Mouse (Mus musculus): ENCODE measurements around the gene Pitpnc1. TPM values are rescaled to one million over a fixed set of nuclear protein-coding genes. Genes with fewer than 3 reads are reported as not detected.
"Not testable (repeated sequence)": the region's sequence is repeated elsewhere in the genome, so short reads cannot be mapped to it uniquely, and the experiment has no call there.

Pitpnc1 gene
- 7.3 TPM for polyA plus RNA-seq (2021)

- DNase-seq (ENCODE audit: low read depth, low spot score), result no peak
- in situ Hi-C loops (cut with MboI; ENCODE audit: low pct_unique_long_range_greater_than_20kb), result loop anchor here (5.0 kb wide), 3 partner anchors 83 to 253 kb away; no protein-coding TSS in a partner anchor
- CTCF ChIA-PET, result interaction anchor here (1.2 to 1.4 kb wide), 5 partner anchors 12 to 256 kb away, joined by 3 to 6 read pairs (median 4); no protein-coding TSS in a partner anchor
- no peak for TF ChIP-seq CTCF (IDR thresholded peaks at IDR 0.05)
- POLR2A ChIA-PET, result interaction anchor here (0.9 kb wide), 1 partner anchor 25 kb away, joined by 3 read pairs; no protein-coding TSS in a partner anchor
- ATAC-seq, result peak; percentile 66
- H3K27me3 ChIP-seq, result no peaks in the 10 kb centered on the region
These were observed at the start of gene Pitpnc1 for GRCm38 (mm10) chr11:107470521-107471041. Pitpnc1 (minus strand) TSS chr11:107470699.

DNA sequence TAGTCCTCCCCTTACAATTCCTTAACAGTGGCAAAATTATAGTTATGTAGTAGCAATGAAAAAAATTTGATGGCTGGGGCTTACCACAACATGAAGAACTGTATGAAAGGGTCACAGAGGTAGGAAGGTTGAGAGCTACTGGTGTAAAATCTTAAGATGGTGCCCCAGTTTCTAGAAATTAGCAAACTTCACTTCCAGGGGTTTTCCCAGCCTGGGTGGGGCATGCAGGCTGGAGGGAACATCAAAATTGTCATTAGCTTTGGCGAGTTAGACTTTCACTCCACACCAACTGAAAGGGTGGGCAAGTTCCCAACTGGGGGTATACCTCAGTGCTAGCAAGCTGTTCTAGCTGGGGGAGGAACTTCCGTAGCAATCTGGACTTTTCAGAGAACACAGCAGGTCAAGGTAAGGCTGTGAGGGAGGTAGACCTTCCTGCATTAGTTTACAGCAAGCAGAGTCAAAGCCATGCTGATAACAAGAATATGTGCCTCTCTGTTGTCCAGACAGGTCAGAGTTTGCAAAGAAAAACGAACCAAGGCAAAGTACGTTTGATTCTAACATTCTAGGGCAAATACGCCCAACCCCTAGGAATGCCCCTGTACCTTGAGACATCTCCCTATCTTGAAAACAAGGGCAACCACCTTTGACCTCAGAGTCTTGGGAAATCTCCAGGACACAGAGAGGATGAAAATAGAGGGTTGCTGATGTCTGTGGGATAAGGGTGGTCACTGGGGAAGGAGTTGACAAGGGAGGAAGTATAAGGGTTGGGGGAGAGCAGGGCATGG is 48.3 kb upstream of the Pitpnc1 start:
- ATAC-seq (no peak), DNase-seq (ENCODE audit: low read depth, low spot score) (no peak)
- TF ChIP-seq CTCF (IDR thresholded peaks at IDR 0.05), result no peak
- POLR2A ChIA-PET, result no interaction called here
- CTCF ChIA-PET, result no interaction called here
- no peaks in the 10 kb centered on the region for H3K27me3 ChIP-seq
- in situ Hi-C loops (cut with MboI; ENCODE audit: low pct_unique_long_range_greater_than_20kb), result loop anchor here (25.0 kb wide), 2 partner anchors 93 to 468 kb away; no protein-coding TSS in a partner anchor

GRCm38 (mm10) chr11:107516387-107516786 is 45.9 kb upstream of the Pitpnc1 start:
- POLR2A ChIA-PET, result no interaction called here
- CTCF ChIA-PET, result no interaction called here
- TF ChIP-seq CTCF (IDR thresholded peaks at IDR 0.05), result no peak
- in situ Hi-C loops (cut with MboI; ENCODE audit: low pct_unique_long_range_greater_than_20kb), result loop anchor here (25.0 kb wide), 2 partner anchors 96 to 471 kb away; no protein-coding TSS in a partner anchor
- DNase-seq (ENCODE audit: low read depth, low spot score) (no peak), ATAC-seq (no peak)
- no peaks in the 10 kb centered on the region for H3K27me3 ChIP-seq

DNA sequence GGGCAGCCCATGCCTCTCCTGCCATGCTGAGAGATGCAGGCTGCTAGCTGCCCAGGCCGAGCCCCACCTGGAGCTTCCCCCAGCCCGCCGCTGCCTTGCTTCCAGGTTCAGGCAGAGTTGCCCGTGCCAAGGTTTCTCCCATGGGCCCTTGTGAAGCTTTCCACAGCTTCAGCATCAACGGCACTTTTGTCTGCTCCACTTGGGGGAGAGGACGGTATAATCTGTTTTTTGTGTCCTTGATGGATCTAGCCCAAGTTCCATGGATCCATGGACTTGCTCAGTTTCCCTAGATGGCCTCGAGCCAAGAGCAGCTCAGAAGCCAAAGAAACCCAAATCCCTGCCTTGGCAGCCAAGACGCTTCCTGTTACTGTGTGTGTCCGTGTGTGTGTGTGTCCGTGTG is 42.5 kb upstream of the Pitpnc1 start:
- ChIA-PET POLR2A (interaction anchor here (0.7 to 0.8 kb wide), 2 partner anchors 9 to 11 kb away, joined by 3 to 5 read pairs; no protein-coding TSS in a partner anchor), CTCF (no interaction called here)
- no peak for ATAC-seq
- no peak for TF ChIP-seq CTCF (IDR thresholded peaks at IDR 0.05)
- no peak for DNase-seq (ENCODE audit: low read depth, low spot score)
- H3K27me3 ChIP-seq, result no peaks in the 10 kb centered on the region
- in situ Hi-C loops (cut with MboI; ENCODE audit: low pct_unique_long_range_greater_than_20kb), result loop anchor here (5.0 to 25.0 kb wide), 3 partner anchors 34 to 474 kb away; partner anchors contain the start of gene Helz

DNA sequence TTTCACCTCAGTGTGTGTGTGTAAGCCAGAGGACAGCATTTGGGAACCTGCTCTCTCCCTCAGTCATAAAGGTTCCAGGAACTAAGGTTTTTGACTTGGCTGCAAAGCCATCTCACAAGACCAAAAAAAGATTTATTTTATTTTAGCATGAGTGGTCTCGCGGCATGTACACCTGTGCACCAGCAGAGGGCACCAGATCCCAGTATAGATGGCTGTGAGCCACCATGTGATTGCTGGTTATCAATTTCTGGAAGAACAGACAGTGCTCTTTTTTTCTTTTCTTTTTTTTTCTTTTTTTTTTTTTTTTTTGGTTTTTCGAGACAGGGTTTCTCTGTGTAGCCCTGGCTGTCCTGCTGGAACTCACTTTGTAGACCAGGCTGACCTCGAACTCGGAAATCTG is 41.5 kb upstream of the Pitpnc1 start:
- TF ChIP-seq CTCF (IDR thresholded peaks at IDR 0.05), result peak; percentile 93

GRCm38 (mm10) chr11:107510362-107511269 is 40.1 kb upstream of the Pitpnc1 start:
- no peaks in the 10 kb centered on the region for H3K27me3 ChIP-seq
- CTCF ChIA-PET, result interaction anchor here (1.0 to 3.2 kb wide), 3 partner anchors 13 to 35 kb away, joined by 3 to 16 read pairs (median 7); no protein-coding TSS in a partner anchor
- in situ Hi-C loops (cut with MboI; ENCODE audit: low pct_unique_long_range_greater_than_20kb), result loop anchor here (5.0 to 25.0 kb wide), 3 partner anchors 37 to 477 kb away; partner anchors contain the start of gene Helz
- POLR2A ChIA-PET, result no interaction called here
- DNase-seq (ENCODE audit: low read depth, low spot score), result no peak
- ATAC-seq, result no peak
- TF ChIP-seq CTCF (IDR thresholded peaks at IDR 0.05), result no peak

More for the DNA sequence above, 41.5 kb upstream of the Pitpnc1 start:
- H3K27me3 ChIP-seq; DNase-seq (ENCODE audit: low read depth, low spot score); CTCF ChIA-PET; POLR2A ChIA-PET; ATAC-seq: not testable (repeated sequence)
- in situ Hi-C loops (cut with MboI; ENCODE audit: low pct_unique_long_range_greater_than_20kb), result loop anchor here (5.0 to 25.0 kb wide), 3 partner anchors 35 to 475 kb away; partner anchors contain the start of gene Helz

GRCm38 (mm10) chr11:107509631-107510338 is 39.3 kb upstream of the Pitpnc1 start:
- H3K27me3 ChIP-seq, result no peaks in the 10 kb centered on the region
- ATAC-seq (no peak), DNase-seq (ENCODE audit: low read depth, low spot score) (no peak)
- ChIA-PET CTCF (interaction anchor here (0.9 to 3.2 kb wide), 3 partner anchors 12 to 34 kb away, joined by 3 to 16 read pairs (median 7); no protein-coding TSS in a partner anchor), POLR2A (interaction anchor here (0.6 kb wide), 1 partner anchor 18 kb away, joined by 3 read pairs; no protein-coding TSS in a partner anchor)
- peak; percentile 58 for TF ChIP-seq CTCF (IDR thresholded peaks at IDR 0.05)
- in situ Hi-C loops (cut with MboI; ENCODE audit: low pct_unique_long_range_greater_than_20kb), result loop anchor here (5.0 to 25.0 kb wide), 4 partner anchors 38 to 478 kb away; partner anchors contain the start of gene Helz

DNA sequence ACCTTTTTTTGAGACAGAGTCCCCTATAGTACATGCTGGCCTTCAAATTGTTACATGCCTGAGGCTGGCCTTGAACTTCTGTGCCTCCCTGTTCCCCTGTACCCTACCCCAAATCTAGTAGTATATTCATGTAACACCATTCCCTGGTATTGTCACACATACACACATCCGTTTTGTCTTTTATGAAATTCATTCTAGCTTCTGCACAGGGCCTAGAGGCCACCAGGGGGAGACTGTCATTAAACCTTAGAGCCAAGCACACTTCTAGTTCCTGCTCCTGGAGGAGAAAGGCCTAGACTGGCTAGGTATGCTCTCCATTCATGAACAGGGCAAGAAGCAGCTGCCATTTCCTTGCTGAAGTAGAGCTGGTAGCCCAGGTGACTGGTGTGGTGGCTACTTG is 35.8 kb upstream of the Pitpnc1 start:
- ATAC-seq (no peak), DNase-seq (ENCODE audit: low read depth, low spot score) (no peak)
- peak; percentile 61 for TF ChIP-seq CTCF (IDR thresholded peaks at IDR 0.05)
- H3K27me3 ChIP-seq, result no peaks in the 10 kb centered on the region
- ChIA-PET CTCF (interaction anchor here (1.0 to 1.7 kb wide), 3 partner anchors 9 to 40 kb away, joined by 3 to 7 read pairs (median 3); no protein-coding TSS in a partner anchor), POLR2A (no interaction called here)
- in situ Hi-C loops (cut with MboI; ENCODE audit: low pct_unique_long_range_greater_than_20kb), result loop anchor here (5.0 to 25.0 kb wide), 3 partner anchors 106 to 481 kb away; no protein-coding TSS in a partner anchor

GRCm38 (mm10) chr11:107504364-107504763 is 33.9 kb upstream of the Pitpnc1 start:
- POLR2A ChIA-PET, result interaction anchor here (1.1 kb wide), 1 partner anchor 90 kb away, joined by 3 read pairs; no protein-coding TSS in a partner anchor
- DNase-seq (ENCODE audit: low read depth, low spot score); ATAC-seq; CTCF ChIA-PET; H3K27me3 ChIP-seq: not testable (repeated sequence)
- in situ Hi-C loops (cut with MboI; ENCODE audit: low pct_unique_long_range_greater_than_20kb), result loop anchor here (25.0 kb wide), 2 partner anchors 108 to 483 kb away; no protein-coding TSS in a partner anchor

Measured in Patski (cell line).